Mouse (Mus musculus): Measurements from ENCODE around the gene Kcnn4. TPM values are rescaled to one million over a fixed set of nuclear protein-coding genes. Genes with fewer than 3 reads are reported as not detected.

Gene Kcnn4
- polyA plus RNA-seq, 1 experiment: 0.59 TPM

DNA sequence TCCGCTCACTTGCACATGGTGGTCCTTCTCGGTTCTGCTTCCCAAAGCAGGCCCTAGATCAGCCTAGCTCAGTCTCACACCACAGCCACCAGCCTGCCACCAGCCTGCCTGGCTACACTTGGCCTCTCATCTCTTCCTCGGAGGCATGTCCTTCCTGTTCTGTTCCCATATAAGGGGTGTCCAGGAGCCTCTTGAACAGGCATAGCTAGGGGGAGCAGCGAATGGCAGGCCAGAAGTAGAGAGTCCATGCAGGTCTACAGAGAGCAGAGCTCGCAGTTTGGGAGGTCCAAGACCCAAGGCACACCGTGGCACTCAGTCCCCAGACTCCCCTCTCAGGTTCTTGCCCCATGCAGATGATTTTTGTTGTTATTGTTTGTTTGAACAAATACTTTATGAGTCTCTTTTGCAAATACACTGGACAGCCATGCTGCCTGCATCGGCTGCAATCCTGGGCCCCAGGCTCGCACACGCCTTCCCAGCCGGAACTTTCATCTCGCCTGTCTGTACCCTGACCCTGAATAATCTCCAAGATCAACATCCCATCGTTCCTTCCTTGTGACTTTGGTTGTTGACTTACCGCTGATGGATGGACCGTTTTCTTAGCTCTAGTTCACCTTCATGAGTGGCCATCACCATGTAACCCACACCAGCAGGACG is 53.2 kb downstream of the Kcnn4 start:
- no peak overlapping the region for H3K4me3 ChIP-seq (replicated peaks; ENCODE audit: insufficient read depth, low read depth, low read length)
- no peaks in the 10 kb centered on the region for H3K27me3 ChIP-seq (ENCODE audit: control insufficient read depth, insufficient read depth, low read length)
- H3K27ac ChIP-seq (ENCODE audit: insufficient read depth, low read length): no peak overlapping the region
- 83% methylated on average over 15 of the region's 15 CpGs for WGBS
- H3K4me1 ChIP-seq (ENCODE audit: control insufficient read depth, insufficient read depth, low read length): peaks cover 52% of the 10 kb centered on the region
- DNase-seq: no peak
- no peak for TF ChIP-seq CTCF (IDR thresholded peaks at IDR 0.05; ENCODE audit: borderline replicate concordance, insufficient read depth, low read depth, low read length)
- TF ChIP-seq POLR2A (IDR thresholded peaks at IDR 0.05; ENCODE audit: borderline replicate concordance, insufficient read depth, low read length): no peak

DNA sequence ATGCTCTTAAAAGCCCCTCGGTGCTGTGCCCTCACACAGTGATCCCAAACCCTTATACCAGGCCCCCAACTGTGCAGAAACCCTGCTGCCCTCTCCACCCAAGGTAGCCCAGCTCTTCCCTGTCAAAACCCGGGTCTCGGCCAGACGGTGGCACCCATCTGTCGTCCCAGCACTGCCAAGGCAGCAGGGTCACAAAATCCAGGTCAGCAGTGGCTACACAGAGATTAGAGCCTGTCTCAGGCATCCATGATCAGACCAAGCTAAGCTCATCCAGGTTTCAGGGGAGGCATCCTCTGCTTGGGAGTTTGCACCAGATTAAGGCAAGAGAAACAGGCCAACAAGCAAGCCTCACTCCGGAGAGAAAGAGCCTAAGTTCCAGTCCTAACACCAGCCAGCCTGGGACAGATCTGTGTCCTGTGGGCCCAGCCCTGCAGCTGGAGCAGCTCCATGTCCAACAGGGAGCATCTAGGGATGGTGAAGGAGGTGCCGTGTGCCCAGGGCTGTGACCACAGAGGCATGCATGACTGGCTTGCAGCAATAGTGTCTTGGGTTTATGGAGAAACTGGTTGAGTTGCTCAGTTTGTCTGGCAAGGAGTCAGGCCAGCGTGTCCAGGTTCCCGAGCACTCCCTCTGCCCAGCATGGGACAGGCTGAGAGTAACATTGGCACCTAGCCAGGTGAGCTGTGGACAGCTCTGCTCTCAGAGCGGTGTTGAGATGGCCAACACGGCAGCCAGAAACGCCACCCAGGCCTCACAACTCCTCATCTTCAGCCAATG is 54.1 kb downstream of the Kcnn4 start:
- WGBS: 7% methylated on average over 12 of the region's 12 CpGs
- Histone ChIP-seq H3K4me1 (ENCODE audit: control insufficient read depth, insufficient read depth, low read length) (peaks cover 60% of the 10 kb centered on the region), H3K27ac (ENCODE audit: insufficient read depth, low read length) (peak overlapping the region; percentile 3), H3K27me3 (ENCODE audit: control insufficient read depth, insufficient read depth, low read length) (no peaks in the 10 kb centered on the region), H3K4me3 (replicated peaks; ENCODE audit: insufficient read depth, low read depth, low read length) (no peak overlapping the region)
- TF ChIP-seq POLR2A (IDR thresholded peaks at IDR 0.05; ENCODE audit: borderline replicate concordance, insufficient read depth, low read length) (no peak), CTCF (IDR thresholded peaks at IDR 0.05; ENCODE audit: borderline replicate concordance, insufficient read depth, low read depth, low read length) (no peak)
- peak; percentile 82 to 88 for DNase-seq

DNA sequence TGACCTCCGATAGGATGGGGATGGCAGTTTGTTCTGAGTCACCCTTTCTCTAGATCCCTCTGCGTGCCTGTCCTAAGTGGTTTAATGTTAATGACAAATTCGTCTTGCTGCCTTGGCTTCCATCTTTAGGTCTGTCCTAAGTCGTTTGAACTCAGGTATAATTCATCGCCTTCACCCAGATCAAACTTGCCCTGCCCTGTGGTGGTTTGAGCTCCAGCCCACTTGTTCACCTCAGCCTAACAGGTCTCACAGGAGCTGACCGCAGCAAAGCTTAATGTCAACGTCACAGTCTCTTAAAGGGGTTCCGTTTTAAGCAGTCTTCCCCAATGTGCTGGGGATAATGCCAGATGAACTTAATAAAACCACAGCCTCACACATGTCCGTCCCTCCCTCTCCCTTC is 55.9 kb downstream of the Kcnn4 start:
- 81% methylated on average over 9 of the region's 9 CpGs for WGBS
- no peaks in the 10 kb centered on the region for H3K27me3 ChIP-seq (ENCODE audit: control insufficient read depth, insufficient read depth, low read length)
- TF ChIP-seq POLR2A (IDR thresholded peaks at IDR 0.05; ENCODE audit: borderline replicate concordance, insufficient read depth, low read length) (no peak), CTCF (IDR thresholded peaks at IDR 0.05; ENCODE audit: borderline replicate concordance, insufficient read depth, low read depth, low read length) (no peak)
- DNase-seq: no peak
- peaks cover 70% of the 10 kb centered on the region for H3K4me1 ChIP-seq (ENCODE audit: control insufficient read depth, insufficient read depth, low read length)
- H3K4me3 ChIP-seq (replicated peaks; ENCODE audit: insufficient read depth, low read depth, low read length): no peak overlapping the region
- no peak overlapping the region for H3K27ac ChIP-seq (ENCODE audit: insufficient read depth, low read length)

DNA sequence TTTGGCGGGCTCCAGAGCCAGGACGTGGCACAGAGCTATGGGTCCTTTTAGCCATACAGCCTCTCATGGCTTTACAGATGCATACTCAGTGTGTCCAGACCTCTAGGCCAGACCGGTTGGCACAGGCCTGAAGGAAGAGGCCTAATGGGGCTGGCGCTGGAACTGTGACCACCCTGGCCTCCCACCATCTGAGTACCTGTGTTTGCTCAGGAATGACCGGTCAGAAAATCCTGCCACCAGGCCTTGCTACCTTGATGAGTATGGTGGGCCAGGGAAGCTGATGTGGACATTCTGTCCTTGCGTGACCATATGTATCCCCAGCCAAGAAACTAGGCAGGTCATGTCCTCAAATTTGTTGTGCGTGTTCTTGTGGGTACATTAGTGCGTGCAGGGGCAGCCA is 57.1 kb downstream of the Kcnn4 start:
- TF ChIP-seq POLR2A (IDR thresholded peaks at IDR 0.05; ENCODE audit: borderline replicate concordance, insufficient read depth, low read length): no peak
- TF ChIP-seq CTCF (IDR thresholded peaks at IDR 0.05; ENCODE audit: borderline replicate concordance, insufficient read depth, low read depth, low read length): no peak
- Histone ChIP-seq H3K4me3 (replicated peaks; ENCODE audit: insufficient read depth, low read depth, low read length) (no peak overlapping the region), H3K4me1 (ENCODE audit: control insufficient read depth, insufficient read depth, low read length) (peaks cover 74% of the 10 kb centered on the region), H3K27ac (ENCODE audit: insufficient read depth, low read length) (no peak overlapping the region), H3K27me3 (ENCODE audit: control insufficient read depth, insufficient read depth, low read length) (no peaks in the 10 kb centered on the region)
- no peak for DNase-seq
- WGBS: 79% methylated on average over 8 of the region's 8 CpGs

DNA sequence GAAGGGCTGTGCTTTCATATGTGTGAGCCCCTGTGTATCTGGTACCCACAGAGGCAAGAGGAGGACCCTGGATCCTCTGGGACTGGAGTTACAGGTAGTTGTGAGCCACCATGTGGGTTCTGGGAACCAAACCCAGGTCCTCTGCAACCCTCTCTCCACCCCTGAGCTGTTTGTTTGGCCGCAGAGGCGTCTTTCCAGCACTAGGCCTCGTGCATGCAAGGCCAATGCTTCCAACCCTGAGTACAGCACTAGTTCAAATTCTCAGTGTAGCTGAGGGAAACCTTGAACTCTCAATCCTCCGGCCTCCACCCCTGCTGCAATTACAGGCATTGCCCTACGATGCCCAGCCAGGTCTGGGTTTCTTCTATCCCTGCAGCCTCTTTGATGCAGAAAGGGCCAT is 58.7 kb downstream of the Kcnn4 start:
- TF ChIP-seq CTCF (IDR thresholded peaks at IDR 0.05; ENCODE audit: borderline replicate concordance, insufficient read depth, low read depth, low read length): no peak
- 78% methylated on average over 5 of the region's 5 CpGs for WGBS
- peaks cover 71% of the 10 kb centered on the region for H3K4me1 ChIP-seq (ENCODE audit: control insufficient read depth, insufficient read depth, low read length)
- no peaks in the 10 kb centered on the region for H3K27me3 ChIP-seq (ENCODE audit: control insufficient read depth, insufficient read depth, low read length)
- peak overlapping the region; percentile 52; the same call in 1 of the 2 replicates for H3K27ac ChIP-seq (ENCODE audit: insufficient read depth, low read length)
- peak in 1 of 2 experiments; percentile 35 for DNase-seq
- no peak overlapping the region for H3K4me3 ChIP-seq (replicated peaks; ENCODE audit: insufficient read depth, low read depth, low read length)

DNA sequence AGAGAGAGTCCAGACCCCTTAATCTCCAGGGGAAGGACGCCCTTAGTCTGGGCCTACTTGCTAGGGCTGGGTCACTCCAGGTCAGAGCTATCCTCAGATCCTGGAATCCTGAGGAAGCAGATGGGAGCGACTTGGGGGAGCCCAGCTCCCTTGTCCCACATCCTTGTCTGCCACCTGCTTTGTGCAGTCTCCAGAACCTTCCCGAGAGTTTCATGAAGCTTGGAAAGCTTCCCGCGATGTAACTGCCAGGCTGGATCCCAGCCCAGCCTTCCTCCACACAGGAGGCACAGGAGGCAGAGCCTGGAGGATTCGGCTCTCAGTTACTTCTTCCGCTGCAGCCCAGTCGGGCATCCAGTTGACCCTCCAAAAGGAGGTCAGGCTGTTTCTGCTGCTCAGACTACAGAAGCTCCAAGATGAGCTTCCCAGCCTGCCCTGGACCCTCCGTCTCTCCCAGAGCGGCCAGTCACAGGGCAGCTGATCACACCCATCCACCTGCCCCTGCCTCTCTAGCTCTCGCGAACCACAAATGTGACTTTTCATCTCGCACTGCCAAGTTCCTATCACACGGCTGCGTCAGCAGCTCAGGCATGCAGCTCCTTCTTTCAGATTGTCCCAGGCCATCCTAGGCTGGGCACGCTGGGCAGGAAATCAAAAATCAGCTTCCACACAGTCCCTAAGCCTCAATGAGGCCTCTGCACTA is 59.5 kb downstream of the Kcnn4 start:
- peak; percentile 96 to 99 for DNase-seq
- Histone ChIP-seq H3K4me3 (replicated peaks; ENCODE audit: insufficient read depth, low read depth, low read length) (no peak overlapping the region), H3K27me3 (ENCODE audit: control insufficient read depth, insufficient read depth, low read length) (no peaks in the 10 kb centered on the region), H3K27ac (ENCODE audit: insufficient read depth, low read length) (peak overlapping the region; percentile 79), H3K4me1 (ENCODE audit: control insufficient read depth, insufficient read depth, low read length) (peaks cover 66% of the 10 kb centered on the region)
- WGBS: 2% methylated on average over 16 of the region's 16 CpGs
- no peak for TF ChIP-seq CTCF (IDR thresholded peaks at IDR 0.05; ENCODE audit: borderline replicate concordance, insufficient read depth, low read depth, low read length)
- TF ChIP-seq POLR2A (IDR thresholded peaks at IDR 0.05; ENCODE audit: borderline replicate concordance, insufficient read depth, low read length): peak; percentile 24; the same call in 1 of the 2 replicates

DNA sequence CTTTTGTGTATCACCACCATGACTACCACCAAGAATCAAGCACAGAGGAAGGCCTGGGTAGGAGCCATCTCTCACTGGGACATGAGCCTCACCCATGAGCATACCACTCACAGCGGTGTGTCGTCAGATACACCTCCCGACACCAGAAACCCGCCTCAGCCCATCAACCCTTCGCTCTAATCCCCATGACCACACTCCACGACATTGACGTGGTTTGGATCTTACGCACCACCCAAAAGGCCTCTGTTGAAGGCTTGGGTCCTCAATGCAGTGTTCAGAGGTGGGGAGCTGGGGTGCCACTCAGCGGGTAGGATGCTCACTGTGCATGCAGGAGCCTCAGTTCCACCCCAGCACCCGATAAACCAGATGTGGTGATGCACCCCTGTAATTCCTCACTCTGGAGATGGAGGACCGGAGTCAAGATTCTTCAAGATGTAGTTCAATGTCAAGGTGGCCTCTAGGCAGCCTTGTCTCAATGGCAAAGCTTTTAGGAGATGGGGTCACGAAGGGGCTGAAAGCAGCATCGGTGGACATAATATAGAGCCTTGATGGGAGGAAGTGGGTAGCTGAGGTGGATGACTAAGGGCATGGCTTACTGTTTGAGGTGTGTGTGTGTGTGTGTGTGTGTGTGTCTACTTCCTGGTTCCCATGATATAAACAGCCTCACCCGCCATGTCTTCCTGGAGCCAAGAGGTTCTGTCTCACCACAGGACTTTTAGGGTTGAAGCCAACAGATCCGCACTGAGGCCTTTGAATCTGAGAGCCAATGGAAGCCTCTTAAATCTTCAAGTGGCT is 60.7 kb downstream of the Kcnn4 start:
- H3K27me3 ChIP-seq (ENCODE audit: control insufficient read depth, insufficient read depth, low read length): no peaks in the 10 kb centered on the region
- DNase-seq: no peak
- no peak for TF ChIP-seq CTCF (IDR thresholded peaks at IDR 0.05; ENCODE audit: borderline replicate concordance, insufficient read depth, low read depth, low read length)
- TF ChIP-seq POLR2A (IDR thresholded peaks at IDR 0.05; ENCODE audit: borderline replicate concordance, insufficient read depth, low read length): no peak
- peaks cover 56% of the 10 kb centered on the region for H3K4me1 ChIP-seq (ENCODE audit: control insufficient read depth, insufficient read depth, low read length)
- no peak overlapping the region for H3K4me3 ChIP-seq (replicated peaks; ENCODE audit: insufficient read depth, low read depth, low read length)
- H3K27ac ChIP-seq (ENCODE audit: insufficient read depth, low read length): peak overlapping the region; percentile 79
- WGBS: 83% methylated on average over 15 of the region's 15 CpGs

All from cerebellum, adult 2 months (tissue).